Mouse (Mus musculus) splenic B cell, adult 2 months (primary cell): ENCODE measurements around the gene Zfp366.

Source experiments
- DNase-seq: peaks from one replicate; pipeline ENCODE4 v3.0.0-alpha.2; 2011; ENCODE audit warnings: low read depth, low spot score
- H3K27me3 ChIP-seq: 2 replicates; pipeline ENCODE4 v1.6.1; 2012; ENCODE audit warnings: mild to moderate bottlenecking, low read length, moderate library complexity, mixed read lengths; ENCODE audit not compliant: control insufficient read depth, poor library complexity, insufficient read depth, severe bottlenecking
- H3K36me3 ChIP-seq: 2 replicates; pipeline ENCODE4 v1.6.1; 2012; ENCODE audit warnings: mild to moderate bottlenecking, low read length, moderate library complexity, mixed read lengths; ENCODE audit not compliant: control insufficient read depth, poor library complexity, insufficient read depth, severe bottlenecking

Zfp366 gene

DNA sequence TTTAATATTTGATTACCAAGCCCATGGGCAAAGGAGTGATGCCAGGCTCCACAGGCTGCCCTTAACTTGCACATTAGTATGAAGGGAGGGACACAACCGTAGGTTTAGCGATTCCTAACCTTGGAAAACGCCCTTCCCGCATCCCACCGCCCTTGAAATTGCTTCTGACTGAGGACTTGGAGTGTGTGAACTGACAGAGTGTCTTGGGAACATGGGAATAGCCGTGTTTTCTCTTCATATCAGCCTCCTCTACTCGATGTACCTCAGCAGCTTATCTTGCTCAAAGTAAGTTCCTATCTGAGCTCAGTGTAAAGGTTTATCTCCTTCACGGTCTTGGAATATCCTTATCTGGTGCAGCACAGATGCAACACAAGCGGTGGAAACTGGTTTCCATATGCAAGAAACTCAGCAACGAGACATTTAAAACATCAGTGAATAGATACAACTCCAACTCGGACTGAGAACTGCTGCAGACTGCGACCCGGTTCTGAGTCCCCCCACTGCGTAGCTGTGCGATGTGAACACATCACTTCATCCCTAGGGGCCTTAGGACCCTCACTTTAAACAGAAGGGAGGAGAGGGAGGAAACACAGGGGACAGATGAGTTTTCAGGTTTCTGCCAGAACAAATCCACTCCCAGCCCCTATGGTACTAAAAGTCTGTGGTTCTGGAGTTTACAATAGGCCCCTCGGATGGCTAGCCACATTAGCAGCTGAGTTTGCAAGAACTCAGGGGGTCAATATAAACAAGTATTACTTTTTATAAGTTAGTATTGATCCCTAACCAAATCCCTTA lies 43.0 kb downstream of the Zfp366 start:
- Histone ChIP-seq H3K27me3 (no peaks in the 10 kb centered on the region), H3K36me3 (no peaks in the 10 kb centered on the region)
- DNase-seq, result no peak

DNA sequence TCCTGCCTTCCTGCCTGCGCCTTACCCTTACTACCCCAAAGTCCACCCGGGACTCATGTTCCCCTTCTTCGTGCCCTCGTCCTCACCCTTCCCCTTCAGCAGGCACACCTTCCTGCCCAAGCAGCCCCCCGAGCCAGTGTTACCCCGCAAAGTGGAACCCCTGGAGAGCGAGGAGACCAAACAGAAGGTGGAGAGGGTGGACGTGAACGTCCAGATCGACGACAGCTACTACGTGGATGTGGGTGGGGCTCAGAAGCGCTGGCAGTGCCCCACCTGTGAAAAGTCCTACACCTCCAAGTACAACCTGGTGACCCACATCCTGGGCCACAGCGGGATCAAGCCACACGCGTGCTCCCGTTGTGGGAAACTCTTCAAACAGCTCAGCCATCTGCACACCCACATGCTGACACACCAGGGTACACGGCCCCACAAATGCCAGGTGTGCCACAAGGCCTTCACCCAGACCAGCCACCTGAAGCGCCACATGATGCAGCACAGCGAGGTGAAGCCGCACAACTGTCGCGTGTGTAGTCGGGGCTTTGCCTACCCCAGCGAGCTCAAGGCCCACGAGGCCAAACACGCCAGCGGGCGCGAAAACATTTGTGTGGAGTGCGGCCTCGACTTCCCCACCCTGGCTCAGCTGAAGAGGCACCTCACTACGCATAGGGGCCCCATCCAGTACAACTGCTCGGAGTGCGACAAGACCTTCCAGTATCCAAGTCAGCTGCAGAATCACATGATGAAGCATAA lies 44.4 kb downstream of the Zfp366 start:
- H3K27me3 ChIP-seq, result no peaks in the 10 kb centered on the region
- DNase-seq, result no peak
- no peaks in the 10 kb centered on the region for H3K36me3 ChIP-seq

GRCm38 (mm10) chr13:99229641-99230494 lies 45.2 kb downstream of the Zfp366 start:
- Histone ChIP-seq H3K36me3 (no peaks in the 10 kb centered on the region), H3K27me3 (no peaks in the 10 kb centered on the region)
- DNase-seq, result no peak

DNA sequence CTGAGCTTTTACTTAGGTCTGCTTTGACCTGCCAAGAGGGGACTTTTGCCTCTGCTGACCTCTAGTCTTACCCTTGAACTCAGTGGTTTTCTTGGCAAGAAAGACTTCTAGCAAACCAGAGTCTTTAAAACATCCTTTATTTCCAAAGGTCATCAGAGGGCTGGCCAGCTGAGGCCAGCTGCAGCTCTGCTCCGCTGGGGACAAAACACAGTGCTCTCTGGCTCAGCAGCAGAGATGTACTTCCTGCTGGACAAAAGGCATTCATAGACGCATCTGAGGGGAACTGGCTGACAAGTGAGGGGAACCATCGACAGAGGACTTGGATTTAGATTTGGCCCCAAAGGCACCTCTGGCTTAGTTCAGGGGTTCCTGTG lies 45.9 kb downstream of the Zfp366 start:
- no peak for DNase-seq
- Histone ChIP-seq H3K36me3 (no peaks in the 10 kb centered on the region), H3K27me3 (no peaks in the 10 kb centered on the region)

DNA sequence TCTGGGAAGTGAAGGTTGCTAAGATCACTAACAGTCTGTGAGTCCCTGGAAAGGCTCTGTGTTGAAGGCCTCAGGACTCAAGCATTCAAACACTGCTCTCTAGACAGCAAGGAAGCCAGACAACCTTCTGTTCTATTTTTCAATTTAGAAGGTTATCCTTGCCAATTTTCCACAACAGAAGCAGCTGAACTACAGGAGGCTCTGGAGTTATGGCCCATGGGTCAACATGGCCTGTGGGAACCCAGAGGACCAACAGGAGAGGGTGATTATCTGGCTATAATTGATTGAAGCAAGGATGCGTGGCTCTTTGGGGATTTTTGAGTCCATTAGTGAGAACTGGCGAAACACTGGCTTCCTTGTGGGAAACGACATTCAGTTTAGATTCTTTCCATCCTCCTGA lies 48.7 kb downstream of the Zfp366 start:
- no peaks in the 10 kb centered on the region for H3K36me3 ChIP-seq
- H3K27me3 ChIP-seq, result no peaks in the 10 kb centered on the region
- no peak for DNase-seq

- no peaks in the 10 kb centered on the region for H3K36me3 ChIP-seq
- no peaks in the 10 kb centered on the region for H3K27me3 ChIP-seq
These were observed 49.3 kb downstream of the Zfp366 start for GRCm38 (mm10) chr13:99233956-99234355.

DNA sequence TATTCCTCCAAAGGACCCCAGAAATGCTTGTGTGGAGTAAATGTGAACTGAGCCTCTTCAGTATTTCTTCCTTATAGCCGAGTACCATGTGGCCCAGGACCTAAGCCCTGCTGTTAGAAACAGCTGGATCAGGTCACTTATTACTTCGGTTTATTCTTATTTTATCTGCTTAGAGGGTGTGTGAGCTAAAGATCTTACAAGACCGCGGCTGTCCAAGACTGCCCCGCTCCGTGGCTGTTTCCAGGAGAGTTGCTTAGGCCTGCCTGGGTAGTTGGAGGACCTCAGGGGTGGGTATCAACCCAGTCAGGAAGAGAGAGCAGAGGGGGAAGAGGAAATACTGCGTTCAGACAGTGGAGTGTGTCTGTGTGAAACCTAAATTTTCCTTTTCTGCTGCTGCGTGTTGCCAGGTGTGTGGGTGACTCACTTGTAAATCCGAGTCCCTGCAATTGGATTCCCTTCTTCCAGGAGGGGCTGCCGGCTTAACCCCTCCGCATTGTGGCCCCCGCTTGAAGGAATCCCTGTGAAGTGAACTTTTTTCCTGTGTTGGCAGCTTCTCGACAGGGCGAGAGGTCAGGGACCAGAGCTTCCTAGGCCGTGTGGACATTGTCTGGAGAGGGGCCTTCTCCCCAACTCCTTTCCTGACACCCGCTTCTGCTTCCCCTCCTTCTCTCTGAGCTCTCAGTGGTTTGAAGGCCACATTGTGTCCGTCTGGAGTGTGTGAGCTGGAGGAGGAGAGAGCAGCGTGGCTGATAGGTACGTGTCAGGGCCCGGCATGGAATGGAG lies 51.0 kb downstream of the Zfp366 start:
- DNase-seq, result no peak
- H3K36me3 ChIP-seq, result no peaks in the 10 kb centered on the region
- no peaks in the 10 kb centered on the region for H3K27me3 ChIP-seq

More at GRCm38 (mm10) chr13:99233956-99234355, 49.3 kb downstream of the Zfp366 start:
- no peak for DNase-seq

GRCm38 (mm10) chr13:99236222-99236621 lies 51.6 kb downstream of the Zfp366 start:
- H3K36me3 ChIP-seq, result no peaks in the 10 kb centered on the region
- H3K27me3 ChIP-seq, result no peaks in the 10 kb centered on the region

GRCm38 (mm10) chr13:99237122-99237521 lies 52.5 kb downstream of the Zfp366 start:
- Histone ChIP-seq H3K36me3 (no peaks in the 10 kb centered on the region), H3K27me3 (no peaks in the 10 kb centered on the region)
- DNase-seq, result no peak

More at GRCm38 (mm10) chr13:99236222-99236621, 51.6 kb downstream of the Zfp366 start:
- no peak for DNase-seq

- DNase-seq, result no peak
- no peaks in the 10 kb centered on the region for H3K27me3 ChIP-seq
- H3K36me3 ChIP-seq, result no peaks in the 10 kb centered on the region
These were observed 53.2 kb downstream of the Zfp366 start for GRCm38 (mm10) chr13:99237841-99238216.

DNA sequence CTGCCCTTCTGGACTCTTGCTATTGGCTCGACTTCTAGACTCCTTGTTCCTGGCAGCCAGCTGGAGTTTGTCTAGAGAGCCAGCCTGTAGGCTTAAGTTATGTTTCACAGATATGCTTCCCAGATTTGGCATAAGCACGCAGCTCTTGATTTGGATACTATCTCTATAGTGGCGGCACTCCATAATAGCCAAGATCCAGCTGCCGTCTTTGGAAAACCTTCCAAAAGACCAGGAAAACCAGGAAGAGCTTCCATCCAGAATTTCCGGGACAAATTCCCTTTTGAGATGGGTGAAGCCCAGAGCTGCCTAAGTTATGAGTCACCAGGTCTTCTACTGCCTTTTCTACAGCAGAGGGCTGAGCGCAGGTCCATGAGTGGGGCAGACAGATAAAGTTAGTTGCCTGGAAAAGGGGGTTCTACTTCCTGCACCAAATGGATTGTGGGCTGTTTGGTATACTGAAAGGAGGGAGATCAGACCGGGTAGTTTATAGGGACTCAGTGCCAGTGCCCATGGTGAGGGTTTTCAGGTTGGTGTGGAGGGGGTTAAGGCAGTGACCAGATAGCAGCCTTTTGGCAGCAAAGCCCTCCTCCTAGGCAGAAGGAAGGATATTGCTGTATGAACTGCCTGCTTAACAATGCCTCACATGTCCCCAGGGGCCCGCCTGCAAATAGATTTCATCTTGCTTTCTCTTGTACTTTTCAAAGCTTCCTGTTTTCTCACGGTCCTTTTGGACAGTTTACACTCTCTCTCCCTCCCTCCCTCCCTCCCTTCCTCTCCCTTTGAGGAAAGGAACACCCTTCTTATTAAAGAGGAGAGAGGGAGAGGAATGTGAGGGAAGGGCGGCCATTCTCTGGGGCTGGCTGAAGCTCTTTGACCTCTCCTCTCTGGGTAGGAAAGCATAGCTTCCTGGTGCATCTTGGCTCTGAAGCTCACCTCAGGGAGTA lies 53.9 kb downstream of the Zfp366 start:
- Histone ChIP-seq H3K27me3 (no peaks in the 10 kb centered on the region), H3K36me3 (no peaks in the 10 kb centered on the region)
- no peak for DNase-seq

DNA sequence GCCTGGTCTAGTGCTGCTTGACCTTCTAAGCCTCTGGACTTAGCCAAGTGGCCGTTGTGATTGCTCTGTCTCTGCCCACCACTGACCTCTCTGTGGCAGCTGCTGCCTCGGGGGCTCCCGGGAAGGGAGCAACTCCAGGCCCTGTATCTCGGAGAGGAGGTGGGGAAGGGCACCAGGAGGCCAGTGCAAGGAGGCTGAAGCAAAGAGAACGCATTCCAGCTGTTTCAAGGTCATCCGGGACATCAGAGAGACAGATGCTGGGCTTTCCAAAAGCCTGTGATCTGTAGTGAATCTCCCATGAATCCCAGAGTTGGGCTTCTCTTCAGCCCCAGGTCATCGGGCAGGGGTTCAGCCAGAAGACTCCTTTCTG lies 54.5 kb downstream of the Zfp366 start:
- no peak for DNase-seq
- no peaks in the 10 kb centered on the region for H3K27me3 ChIP-seq

GRCm38 (mm10) chr13:99239741-99240140 lies 55.1 kb downstream of the Zfp366 start:
- no peaks in the 10 kb centered on the region for H3K36me3 ChIP-seq
- no peak for DNase-seq
- no peaks in the 10 kb centered on the region for H3K27me3 ChIP-seq

More for the DNA sequence above, 54.5 kb downstream of the Zfp366 start:
- H3K36me3 ChIP-seq, result no peaks in the 10 kb centered on the region
